Mouse (Mus musculus) embryonic facial prominence, embryonic 11.5 days (tissue): ENCODE results near the gene Lipc. TPM values are rescaled to one million over a fixed set of nuclear protein-coding genes. Genes with fewer than 3 reads are reported as not detected.

ENCODE experiments used
- ATAC-seq: fragments of 200-750 bp; cut with Nextera tagmentation; replicated peaks from 2 replicates; pipeline ENCODE4 v1.8.0; 2017; ENCODE audit warnings: low read depth; ENCODE audit not compliant: insufficient number of reproducible peaks, low FRiP score, low TSS enrichment
- DNase-seq: peaks from one replicate; pipeline ENCODE4 v3.0.0-alpha.2; 2015; ENCODE audit warnings: low spot score
- H3K27ac ChIP-seq: fragments of 300-500 bp; sonication (generic); replicated peaks from 2 replicates; pipeline ENCODE4 v1.5.1; 2014; ENCODE audit warnings: mild to moderate bottlenecking, low read depth, low read length, control low read depth
- H3K27me3 ChIP-seq: fragments of 300-500 bp; sonication (generic); 2 replicates; pipeline ENCODE4 v1.6.1; 2014; ENCODE audit warnings: mild to moderate bottlenecking, low read length, moderate library complexity, mixed read lengths; ENCODE audit not compliant: control insufficient read depth, insufficient read depth
- H3K36me3 ChIP-seq: fragments of 300-500 bp; sonication (generic); replicated peaks from 2 replicates; pipeline ENCODE4 v1.6.1; 2014; ENCODE audit warnings: low read depth, mild to moderate bottlenecking, low read length, moderate library complexity, mixed read lengths; ENCODE audit not compliant: control insufficient read depth, insufficient read depth
- H3K4me1 ChIP-seq: fragments of 300-500 bp; sonication (generic); 2 replicates; pipeline ENCODE4 v1.6.1; 2014; ENCODE audit warnings: low read length, mixed read lengths; ENCODE audit not compliant: control insufficient read depth, insufficient read depth
- H3K4me2 ChIP-seq: fragments of 300-500 bp; sonication (generic); 2 replicates; pipeline ENCODE4 v1.6.1; 2014; ENCODE audit warnings: low read depth, mild to moderate bottlenecking, control low read depth, low read length, moderate library complexity
- H3K4me3 ChIP-seq: fragments of 300-500 bp; sonication (generic); 2 replicates; pipeline ENCODE4 v1.5.1; 2014; ENCODE audit warnings: low read depth, low read length, control low read depth
- H3K9ac ChIP-seq: fragments of 300-500 bp; sonication (generic); replicated peaks from 2 replicates; pipeline ENCODE4 v1.6.1; 2014; ENCODE audit warnings: mild to moderate bottlenecking, control low read depth, low read length
- H3K9me3 ChIP-seq: fragments of 300-500 bp; sonication (generic); replicated peaks from 2 replicates; pipeline ENCODE4 v1.6.1; 2016; ENCODE audit warnings: mild to moderate bottlenecking, low read length, inconsistent platforms, mixed read lengths; ENCODE audit not compliant: control insufficient read depth
- WGBS: fragments of 180-500 bp; shearing (Covaris S2); extraction: QIAGEN DNeasy Blood & Tissue Kit; methylation state at CpG from one replicate; pipeline ENCODE4 v1.1.7; 2014; 5-methylcytosine and 5-hydroxymethylcytosine counted together
- polyA plus RNA-seq: library from polyadenylated mRNA; unstranded; fragments of >200 nt; fragmentation: Nextera tagmentation; extraction: Ambion mirVana; gene quantifications from 2 replicates; pipeline ENCODE4 v1.2.1, GENCODE M21; 2014

Lipc gene
- polyA plus RNA-seq, 1 experiment from 2014 or later = not detected

GRCm38 (mm10) chr9:70817396-70817795, 134.6 kb downstream of the Lipc start:
- ATAC-seq = no peak
- WGBS = 61% methylated on average over 1 of the region's 1 CpGs

GRCm38 (mm10) chr9:70816701-70817305, 135.2 kb downstream of the Lipc start:
- H3K4me1 ChIP-seq = no peaks in the 10 kb centered on the region
- no peaks in the 10 kb centered on the region for H3K9me3 ChIP-seq
- ATAC-seq (no peak), DNase-seq (no peak)
- WGBS = 67% methylated on average over 14 of the region's 14 CpGs
- H3K4me2 ChIP-seq = no peak overlapping the region
- H3K27me3 ChIP-seq = no peaks in the 10 kb centered on the region
- no peak overlapping the region for H3K9ac ChIP-seq
- H3K36me3 ChIP-seq = no peaks in the 10 kb centered on the region
- no peak overlapping the region for H3K27ac ChIP-seq
- no peak overlapping the region for H3K4me3 ChIP-seq

More at GRCm38 (mm10) chr9:70817396-70817795, 134.6 kb downstream of the Lipc start:
- H3K9ac ChIP-seq = no peak overlapping the region
- no peak overlapping the region for H3K4me3 ChIP-seq
- H3K36me3 ChIP-seq = no peaks in the 10 kb centered on the region
- no peak overlapping the region for H3K27ac ChIP-seq
- H3K9me3 ChIP-seq = no peaks in the 10 kb centered on the region
- H3K4me1 ChIP-seq = no peaks in the 10 kb centered on the region
- DNase-seq = no peak
- no peaks in the 10 kb centered on the region for H3K27me3 ChIP-seq
- no peak overlapping the region for H3K4me2 ChIP-seq

- DNase-seq = no peak
Observed at GRCm38 (mm10) chr9:70812551-70812950, 139.5 kb downstream of the Lipc start.

GRCm38 (mm10) chr9:70807714-70808113, 144.3 kb downstream of the Lipc start:
- no peaks in the 10 kb centered on the region for H3K36me3 ChIP-seq
- no peak overlapping the region for H3K4me2 ChIP-seq
- no peaks in the 10 kb centered on the region for H3K9me3 ChIP-seq
- no peak overlapping the region for H3K27ac ChIP-seq
- no peaks in the 10 kb centered on the region; the same call in 1 of the 2 replicates for H3K4me1 ChIP-seq
- DNase-seq = no peak
- H3K4me3 ChIP-seq = no peak overlapping the region
- no peaks in the 10 kb centered on the region for H3K27me3 ChIP-seq
- H3K9ac ChIP-seq = no peak overlapping the region
- ATAC-seq = no peak
- 61% methylated on average over 11 of the region's 11 CpGs for WGBS

More at GRCm38 (mm10) chr9:70812551-70812950, 139.5 kb downstream of the Lipc start:
- Histone ChIP-seq H3K27ac (no peak overlapping the region), H3K9me3 (no peaks in the 10 kb centered on the region), H3K4me3 (no peak overlapping the region), H3K9ac (no peak overlapping the region), H3K27me3 (no peaks in the 10 kb centered on the region), H3K4me1 (no peaks in the 10 kb centered on the region; the same call in 1 of the 2 replicates), H3K36me3 (no peaks in the 10 kb centered on the region), H3K4me2 (no peak overlapping the region)
- ATAC-seq = no peak
- WGBS = 92% methylated on average over 12 of the region's 12 CpGs

GRCm38 (mm10) chr9:70806069-70806468, 146.0 kb downstream of the Lipc start:
- no peaks in the 10 kb centered on the region for H3K9me3 ChIP-seq
- no peaks in the 10 kb centered on the region; the same call in 1 of the 2 replicates for H3K4me1 ChIP-seq
- 81% methylated on average over 1 of the region's 1 CpGs for WGBS
- H3K4me2 ChIP-seq = no peak overlapping the region
- H3K4me3 ChIP-seq = no peak overlapping the region
- no peak overlapping the region for H3K27ac ChIP-seq
- H3K9ac ChIP-seq = no peak overlapping the region
- no peaks in the 10 kb centered on the region for H3K27me3 ChIP-seq
- ATAC-seq = no peak
- H3K36me3 ChIP-seq = no peaks in the 10 kb centered on the region
- no peak for DNase-seq

GRCm38 (mm10) chr9:70802816-70803215, 149.2 kb downstream of the Lipc start:
- H3K4me2 ChIP-seq = no peak overlapping the region
- no peaks in the 10 kb centered on the region for H3K36me3 ChIP-seq
- no peak overlapping the region for H3K27ac ChIP-seq
- DNase-seq (no peak), ATAC-seq (no peak)
- H3K9ac ChIP-seq = no peak overlapping the region
- no peaks in the 10 kb centered on the region for H3K27me3 ChIP-seq
- H3K4me3 ChIP-seq = no peak overlapping the region
- WGBS = 64% methylated on average over 3 of the region's 3 CpGs
- no peaks in the 10 kb centered on the region for H3K9me3 ChIP-seq
- no peaks in the 10 kb centered on the region for H3K4me1 ChIP-seq

- H3K9ac ChIP-seq = no peak overlapping the region
- no peaks in the 10 kb centered on the region for H3K9me3 ChIP-seq
- no peaks in the 10 kb centered on the region for H3K36me3 ChIP-seq
- no peaks in the 10 kb centered on the region for H3K27me3 ChIP-seq
- no peak overlapping the region for H3K4me3 ChIP-seq
- H3K27ac ChIP-seq = no peak overlapping the region
- WGBS = 70% methylated on average over 3 of the region's 3 CpGs
- ATAC-seq (no peak), DNase-seq (no peak)
- H3K4me2 ChIP-seq = no peak overlapping the region
- H3K4me1 ChIP-seq = no peaks in the 10 kb centered on the region
Observed at GRCm38 (mm10) chr9:70801761-70802160, 150.3 kb downstream of the Lipc start.

- Histone ChIP-seq H3K36me3 (no peaks in the 10 kb centered on the region), H3K9me3 (no peaks in the 10 kb centered on the region), H3K9ac (no peak overlapping the region), H3K4me2 (no peak overlapping the region), H3K27me3 (no peaks in the 10 kb centered on the region), H3K4me1 (no peaks in the 10 kb centered on the region), H3K4me3 (no peak overlapping the region), H3K27ac (no peak overlapping the region)
- WGBS = 57% methylated on average over 8 of the region's 8 CpGs
- DNase-seq (no peak), ATAC-seq (no peak)
Observed at GRCm38 (mm10) chr9:70800588-70801315, 151.3 kb downstream of the Lipc start.
